Mouse (Mus musculus) ovary, postnatal 10 days (tissue): ENCODE results near the gene Map3k11.

Source experiments
- DNase-seq: peaks from one replicate; pipeline ENCODE4 v3.0.0; 2022; ENCODE audit warnings: low spot score

Gene Map3k11

DNA sequence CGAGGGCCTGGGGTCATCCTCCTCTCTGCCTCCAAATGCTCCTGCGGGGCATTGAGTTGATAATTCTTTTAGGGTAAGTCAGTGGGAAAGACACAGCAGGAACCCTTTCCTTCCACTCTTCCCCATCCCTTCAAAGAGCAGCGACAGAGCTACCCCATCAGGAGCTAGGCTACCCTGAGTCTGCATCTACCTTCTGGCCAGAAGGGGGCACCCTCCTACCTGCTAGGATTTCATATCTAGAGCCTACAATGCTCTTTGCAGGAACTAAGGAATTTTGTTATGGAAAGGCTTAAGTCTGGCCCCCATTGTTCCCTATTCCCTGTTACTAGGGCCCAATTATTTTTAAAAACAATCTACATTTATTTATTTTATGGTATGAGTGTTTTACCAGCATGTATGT is 22.7 kb downstream of the Map3k11 start:
- DNase-seq, result no peak

GRCm38 (mm10) chr19:5711907-5712460 is 23.4 kb downstream of the Map3k11 start:
- DNase-seq, result no peak

DNA sequence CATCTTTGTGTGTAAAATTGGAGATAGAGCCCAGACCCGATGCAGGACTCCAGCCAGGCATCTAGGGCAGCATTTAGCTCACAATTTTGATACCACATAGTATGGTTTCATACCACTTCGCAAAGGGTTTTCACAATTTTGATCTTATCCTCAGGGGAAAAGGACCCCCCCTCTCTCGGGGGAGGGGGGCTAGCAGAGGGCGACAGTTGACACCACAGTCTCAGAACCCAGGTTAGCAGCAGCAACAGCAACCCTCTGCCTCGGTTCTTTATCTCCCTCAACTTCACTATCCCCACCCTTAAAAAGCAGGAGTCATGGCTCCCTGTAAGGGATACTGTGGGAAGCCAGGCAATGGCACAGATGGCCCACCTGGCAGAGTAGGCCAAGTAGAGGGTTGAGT is 24.7 kb downstream of the Map3k11 start:
- DNase-seq, result no peak

DNA sequence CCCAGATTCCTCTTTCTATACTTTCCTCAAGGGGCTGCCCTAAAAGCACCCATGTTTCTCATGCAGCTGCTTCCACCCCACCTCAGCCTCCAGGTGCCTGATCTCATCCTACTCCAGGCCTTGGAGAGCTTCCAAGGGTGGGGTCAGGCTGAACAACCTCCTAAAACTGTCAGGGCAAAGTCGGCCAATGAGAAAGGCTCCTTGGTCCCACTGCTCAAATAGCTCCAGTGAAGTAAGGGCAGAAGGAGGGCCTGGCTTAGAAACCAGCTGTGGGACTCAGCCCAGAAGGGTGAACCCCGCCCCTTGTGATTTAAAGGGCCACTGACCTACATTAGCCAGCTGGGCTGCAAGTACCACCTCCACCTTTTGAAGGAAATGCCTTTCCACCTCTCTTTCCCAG is 25.2 kb downstream of the Map3k11 start:
- DNase-seq, result no peak

- DNase-seq, result no peak
Observed at GRCm38 (mm10) chr19:5715793-5716688, 27.5 kb downstream of the Map3k11 start.

- no peak for DNase-seq
Observed at GRCm38 (mm10) chr19:5716955-5717354, 28.4 kb downstream of the Map3k11 start.

GRCm38 (mm10) chr19:5721233-5721632 is 32.7 kb downstream of the Map3k11 start:
- DNase-seq, result no peak

- DNase-seq, result no peak
Observed at GRCm38 (mm10) chr19:5722848-5723425, 34.4 kb downstream of the Map3k11 start.

- no peak for DNase-seq
Observed at GRCm38 (mm10) chr19:5723934-5724548, 35.5 kb downstream of the Map3k11 start.

DNA sequence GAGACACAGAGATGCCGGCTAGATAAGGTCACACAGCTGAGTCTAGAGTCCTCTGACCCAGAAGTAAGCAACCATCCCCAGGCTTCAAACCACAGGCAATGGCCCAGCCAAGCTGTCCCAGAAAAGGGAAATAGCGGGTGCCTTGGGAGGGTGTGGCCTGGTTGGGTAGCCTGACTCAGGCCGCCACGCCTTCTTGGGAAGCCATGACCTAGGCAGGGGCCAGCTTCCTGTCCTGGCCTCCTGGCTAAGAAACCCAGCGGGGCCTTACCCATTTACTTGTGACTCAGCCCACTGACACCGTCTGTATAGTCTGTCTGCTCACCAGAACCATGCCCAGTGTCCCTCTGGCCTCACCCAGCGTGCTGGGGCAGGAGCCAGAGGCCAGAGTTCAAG is 36.0 kb downstream of the Map3k11 start:
- DNase-seq, result no peak

DNA sequence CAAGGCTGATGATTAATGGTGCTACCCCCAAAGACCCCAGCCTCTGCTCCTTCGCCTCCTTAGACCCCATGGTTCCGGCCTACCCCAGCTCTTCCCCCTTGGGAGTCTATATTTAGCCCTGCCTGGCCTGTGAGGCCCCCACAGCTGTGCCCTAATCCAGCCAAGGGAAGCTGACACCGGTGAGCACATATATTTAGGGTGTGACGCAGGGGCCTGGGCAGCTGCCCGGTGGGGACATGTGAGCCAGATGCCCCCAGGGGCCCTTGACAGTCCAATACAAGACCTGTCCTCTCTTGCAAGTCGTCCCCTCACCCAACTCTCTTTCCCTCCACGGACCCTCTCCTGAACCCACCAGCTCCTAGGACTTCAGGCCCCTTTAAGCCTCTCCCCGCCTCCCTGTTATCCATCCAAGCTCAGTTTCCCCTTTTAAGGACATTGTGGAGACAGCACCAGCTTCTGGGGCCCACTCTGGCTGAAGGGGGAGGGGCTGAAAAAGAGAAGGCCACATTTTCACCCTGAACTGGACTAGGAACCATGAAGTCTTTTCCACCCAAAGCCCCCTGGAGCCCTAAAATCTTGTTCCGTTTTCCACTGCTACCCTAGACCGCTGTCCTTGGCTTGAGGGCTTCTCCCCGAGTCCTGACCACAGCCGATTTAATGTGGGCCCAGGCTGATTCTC is 36.6 kb downstream of the Map3k11 start:
- no peak for DNase-seq

DNA sequence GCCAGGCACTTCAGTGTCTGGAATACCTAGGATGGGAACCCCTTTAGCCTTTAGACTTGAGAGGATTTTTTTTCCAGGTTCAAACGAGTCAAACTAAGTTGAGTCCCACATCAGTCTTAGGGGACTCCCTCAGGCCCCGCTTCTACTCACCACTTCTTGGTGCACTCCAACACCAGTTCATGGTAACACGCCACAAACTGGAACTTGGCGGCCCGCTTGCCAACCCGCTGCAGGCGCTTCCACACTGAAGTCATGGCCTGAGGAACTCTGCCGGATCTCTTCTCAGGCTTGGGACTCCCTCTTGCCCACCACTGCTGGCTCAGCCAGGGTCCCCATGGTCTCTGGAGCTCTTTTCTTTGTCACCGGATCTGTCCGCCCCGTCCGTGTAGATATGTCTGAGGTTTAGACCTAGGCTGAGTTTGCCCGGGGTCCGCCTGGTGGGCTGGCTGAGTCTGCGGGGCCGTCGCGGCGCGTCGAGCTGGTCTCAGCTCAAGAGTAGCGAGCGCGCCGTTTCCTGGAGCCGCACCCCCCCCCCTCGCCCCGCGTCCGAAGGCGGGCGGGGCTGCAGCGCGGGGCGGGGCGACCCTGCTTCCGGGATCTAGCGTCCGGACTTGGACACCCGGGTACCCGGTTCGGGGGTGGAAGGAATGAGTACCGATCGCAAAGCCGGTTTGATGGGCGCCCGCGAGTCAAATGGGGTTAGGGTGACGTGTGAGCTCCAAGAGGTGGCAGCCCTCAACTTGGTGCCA is 37.4 kb downstream of the Map3k11 start, which contains the start of gene Ehbp1l1:
Gene Ehbp1l1, minus strand, starts transcription at position 551 of the 749 bp plus-strand sequence.
- DNase-seq, result no peak

GRCm38 (mm10) chr19:5726961-5727578 is 38.5 kb downstream of the Map3k11 start:
- no peak for DNase-seq

- peak; percentile 86 for DNase-seq
Observed at GRCm38 (mm10) chr19:5727701-5728100, 39.2 kb downstream of the Map3k11 start.

GRCm38 (mm10) chr19:5728631-5729443 is 40.3 kb downstream of the Map3k11 start:
- peak; percentile 52 for DNase-seq

DNA sequence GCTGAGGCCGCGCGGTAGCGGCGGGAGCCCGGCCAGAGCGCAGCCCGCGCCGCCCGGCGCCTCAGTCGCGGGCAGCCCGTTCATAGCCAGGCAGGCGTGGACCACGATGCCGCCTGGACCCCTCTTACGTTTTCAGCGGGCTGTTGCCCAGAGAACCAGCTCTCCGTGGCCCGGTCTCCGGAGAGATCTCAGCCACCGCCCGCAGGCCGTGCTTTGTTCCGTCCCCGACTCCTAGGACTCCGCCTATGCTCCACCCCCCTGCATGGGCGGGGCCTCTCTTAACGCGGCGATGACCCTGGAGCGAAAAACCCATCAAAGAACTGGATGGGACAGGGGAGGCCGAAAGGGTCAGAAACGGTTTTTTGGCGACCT is 40.9 kb downstream of the Map3k11 start, which contains the start of gene Fam89b:
Gene Fam89b, minus strand, starts transcription at position 210 of the 372 bp plus-strand sequence.
- DNase-seq, result peak; percentile 82

- no peak for DNase-seq
Observed at GRCm38 (mm10) chr19:5730314-5731186, 42.0 kb downstream of the Map3k11 start.

GRCm38 (mm10) chr19:5731264-5731978 is 42.9 kb downstream of the Map3k11 start:
- DNase-seq, result peak; percentile 79
